Mouse (Mus musculus): ENCODE measurements at regions not wholly inside any gene's neighbourhood (a gene's known extent, or its start where the extent isn't known, plus 50 kb on each side); places are given as distances from the start of the nearest gene placed in this dataset.

GRCm38 (mm10) chr10:51963671-51964070 is 58.6 kb upstream of the Vgll2 start:
- ATAC-seq (ENCODE audit: low FRiP score, low TSS enrichment) (no peak), DNase-seq (ENCODE audit: low spot score) (no peak)
- 82% methylated on average over 1 of the region's 1 CpGs for WGBS
- Histone ChIP-seq H3K27me3 (ENCODE audit: control insufficient read depth, insufficient read depth, low read length) (no peaks in the 10 kb centered on the region), H3K4me1 (replicated peaks; ENCODE audit: control insufficient read depth, insufficient read depth) (no peaks in the 10 kb centered on the region), H3K9ac (ENCODE audit: low read length) (no peak overlapping the region), H3K4me2 (replicated peaks; ENCODE audit: low read depth) (no peak overlapping the region), H3K36me3 (ENCODE audit: control insufficient read depth, insufficient read depth, low read length) (no peaks in the 10 kb centered on the region), H3K9me3 (ENCODE audit: control insufficient read depth, low read length) (no peaks in the 10 kb centered on the region), H3K4me3 (ENCODE audit: low read depth, low read length) (no peak overlapping the region), H3K27ac (replicated peaks) (no peak overlapping the region)
- no peak for TF ChIP-seq EP300 (optimal IDR thresholded peaks at IDR 0.05)
- TF ChIP-seq CTCF (IDR thresholded peaks at IDR 0.05; ENCODE audit: low read depth) = no peak

- Histone ChIP-seq H3K4me3 (ENCODE audit: low read depth, low read length) (no peak overlapping the region), H3K27ac (replicated peaks) (no peak overlapping the region), H3K9ac (ENCODE audit: low read length) (no peak overlapping the region), H3K9me3 (ENCODE audit: control insufficient read depth, low read length) (no peaks in the 10 kb centered on the region), H3K4me1 (replicated peaks; ENCODE audit: control insufficient read depth, insufficient read depth) (no peaks in the 10 kb centered on the region), H3K4me2 (replicated peaks; ENCODE audit: low read depth) (no peak overlapping the region), H3K36me3 (ENCODE audit: control insufficient read depth, insufficient read depth, low read length) (no peaks in the 10 kb centered on the region), H3K27me3 (ENCODE audit: control insufficient read depth, insufficient read depth, low read length) (no peaks in the 10 kb centered on the region)
- ATAC-seq (ENCODE audit: low FRiP score, low TSS enrichment) = no peak
- 49% methylated on average over 9 of the region's 9 CpGs for WGBS
- no peak for DNase-seq (ENCODE audit: low spot score)
- no peak for TF ChIP-seq CTCF (IDR thresholded peaks at IDR 0.05; ENCODE audit: low read depth)
- TF ChIP-seq EP300 (optimal IDR thresholded peaks at IDR 0.05) = no peak
Observed at GRCm38 (mm10) chr10:51970113-51970512, 52.2 kb upstream of the Vgll2 start.
